Mouse (Mus musculus): ENCODE results near the gene Kat5. TPM values are rescaled to one million over a fixed set of nuclear protein-coding genes. Genes with fewer than 3 reads are reported as not detected.

Kat5 gene
- total and polyA plus RNA-seq, 3 experiments = 46.5 to 106 (median 62.8) TPM

- dilution Hi-C loops (cut with MboI; ENCODE audit: extremely low pct_ligation_motif_present, extremely low pct_unique_long_range_greater_than_20kb, low sequenced_read_pairs) (no loop called here), in situ Hi-C loops (cut with MboI; ENCODE audit: low pct_ligation_motif_present, low pct_unique_long_range_greater_than_20kb, low sequenced_read_pairs) (no loop called here)
- no peaks in the 10 kb centered on the region for H3K9me3 ChIP-seq (replicated peaks; ENCODE audit: low read length)
- H3K4me1 ChIP-seq (ENCODE audit: control insufficient read depth in 1 of 2, insufficient read depth in 2 of 2) = peaks cover 6 to 26% of the 10 kb centered on the region in 2 experiments
- H3K36me3 ChIP-seq (replicated peaks in 1 of 2; ENCODE audit: control insufficient read depth in 1 of 2, insufficient read depth in 1 of 2, low read length in 1 of 2) = peaks cover 46 to 52% of the 10 kb centered on the region in 2 experiments
- H3K27ac ChIP-seq (ENCODE audit: insufficient read depth, low read depth) = no peak overlapping the region
- peak overlapping the region; percentile 64 for H3K4me2 ChIP-seq (ENCODE audit: insufficient read depth, low read depth, poor library complexity, severe bottlenecking)
- peaks cover 14% of the 10 kb centered on the region for H3K79me2 ChIP-seq (replicated peaks; ENCODE audit: control insufficient read depth, extremely low read depth, insufficient read depth, poor library complexity, severe bottlenecking)
- H3K9ac ChIP-seq (ENCODE audit: insufficient read depth, low read depth) = peak overlapping the region; percentile 79
- TF ChIP-seq MYC (IDR thresholded peaks at IDR 0.05; ENCODE audit: low read depth, low read length) (no peak), BHLHE40 (IDR thresholded peaks at IDR 0.05; ENCODE audit: low read depth, low read length) (no peak), ZKSCAN1 (IDR thresholded peaks at IDR 0.05; ENCODE audit: borderline replicate concordance, low read depth, low read length) (no peak), POLR2AphosphoS2 (IDR thresholded peaks at IDR 0.05; ENCODE audit: low read depth, low read length) (no peak), RAD21 (IDR thresholded peaks at IDR 0.05; ENCODE audit: low read depth, low read length) (no peak), SMC3 (IDR thresholded peaks at IDR 0.05; ENCODE audit: low read depth, low read length) (no peak), ZMIZ1 (IDR thresholded peaks at IDR 0.05; ENCODE audit: low read depth, low read length) (no peak), RCOR1 (conservative IDR thresholded peaks at IDR 0.05; ENCODE audit: low read depth, low read length) (no peak), KAT2A (IDR thresholded peaks at IDR 0.05; ENCODE audit: insufficient replicate concordance, low read length) (no peak), MEF2A (IDR thresholded peaks at IDR 0.05; ENCODE audit: borderline replicate concordance, low read depth, low read length) (no peak), ZNF384 (IDR thresholded peaks at IDR 0.05; ENCODE audit: low read depth, low read length) (no peak), USF1 (IDR thresholded peaks at IDR 0.05; ENCODE audit: low read depth, low read length) (no peak)
- H3K4me3 ChIP-seq (replicated peaks in 1 of 3; ENCODE audit: low read depth in 2 of 3, low read length in 2 of 3, poor library complexity in 1 of 3) = peak overlapping the region; percentile 73 to 85 (median 82)
- DNase-seq (ENCODE audit: extremely low read depth) = no peak
- H3K27me3 ChIP-seq (replicated peaks) = no peaks in the 10 kb centered on the region
These were observed 28.5 kb upstream of the Kat5 start for GRCm38 (mm10) chr19:5638416-5639005.

DNA sequence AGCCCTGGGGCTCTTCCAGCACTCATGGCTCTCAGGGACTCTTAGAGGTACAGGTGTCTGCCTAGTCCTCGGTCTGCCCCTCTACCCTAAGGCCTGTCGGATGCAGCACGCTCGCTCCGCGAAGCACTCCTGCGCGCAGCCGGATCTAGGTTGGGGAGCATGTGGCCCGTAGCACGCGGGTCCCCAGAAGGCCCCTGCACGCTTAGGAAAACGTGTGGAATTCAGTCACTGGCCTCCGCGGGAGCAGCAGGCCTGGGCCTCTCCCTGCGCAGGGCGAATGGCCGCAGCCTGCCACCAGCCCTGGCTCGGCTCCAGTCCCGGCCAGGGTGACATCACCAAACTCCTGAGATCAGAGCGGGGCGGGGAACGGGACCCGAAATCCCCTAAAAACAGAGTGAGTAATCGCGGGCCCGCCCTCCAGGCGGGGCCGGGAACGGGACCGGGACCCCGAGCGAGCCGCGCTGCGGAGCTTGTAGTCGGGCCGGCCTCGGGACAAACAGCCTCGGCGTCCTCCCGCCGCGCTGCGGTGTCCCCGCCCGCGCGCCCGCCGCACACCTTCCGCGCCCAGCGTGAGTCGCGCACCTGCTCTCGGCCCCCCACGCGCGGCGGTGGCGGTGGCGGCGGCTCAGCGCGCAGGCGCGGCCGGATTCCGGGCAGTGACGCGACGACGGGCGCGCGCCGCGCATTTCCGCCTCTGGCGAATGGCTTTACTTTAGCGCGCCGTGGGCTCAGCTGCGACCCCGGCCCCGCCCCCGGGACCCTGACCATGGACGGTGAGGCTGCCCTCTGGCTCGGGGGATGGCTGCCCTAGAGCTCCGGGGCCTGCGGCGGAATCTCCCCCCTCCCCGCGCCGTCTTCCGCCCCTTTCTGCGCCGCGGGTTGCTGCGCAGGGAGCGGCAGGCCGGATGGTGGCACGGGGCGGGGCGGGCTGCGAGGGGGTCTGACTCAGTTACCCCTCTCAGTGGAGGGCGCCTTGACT lies 27.3 kb upstream of the Kat5 start, which contains the start of gene Rela:
Gene Rela, plus strand, starts transcription at position 415 of the 979 bp plus-strand sequence.
- Histone ChIP-seq H3K27me3 (replicated peaks) (no peaks in the 10 kb centered on the region), H3K9ac (ENCODE audit: insufficient read depth, low read depth) (peak within 1 kb of the TSS; percentile 79), H3K79me2 (replicated peaks; ENCODE audit: control insufficient read depth, extremely low read depth, insufficient read depth, poor library complexity, severe bottlenecking) (peaks cover 14% of the 10 kb centered on the region), H3K4me3 (replicated peaks in 1 of 3; ENCODE audit: low read depth in 2 of 3, low read length in 2 of 3, poor library complexity in 1 of 3) (peak within 1 kb of the TSS; percentile 73 to 85 (median 82)), H3K4me2 (ENCODE audit: insufficient read depth, low read depth, poor library complexity, severe bottlenecking) (peak within 1 kb of the TSS; percentile 76), H3K36me3 (replicated peaks in 1 of 2; ENCODE audit: control insufficient read depth in 1 of 2, insufficient read depth in 1 of 2, low read length in 1 of 2) (peaks cover 36 to 41% of the 10 kb centered on the region in 2 experiments), H3K9me3 (replicated peaks; ENCODE audit: low read length) (no peaks in the 10 kb centered on the region), H3K4me1 (ENCODE audit: control insufficient read depth in 1 of 2, insufficient read depth in 2 of 2) (peaks cover 6 to 28% of the 10 kb centered on the region in 2 experiments), H3K27ac (ENCODE audit: insufficient read depth, low read depth) (peak within 1 kb of the TSS; percentile 68)
- DNase-seq (ENCODE audit: extremely low read depth) = peak; percentile 85
- dilution Hi-C loops (cut with MboI; ENCODE audit: extremely low pct_ligation_motif_present, extremely low pct_unique_long_range_greater_than_20kb, low sequenced_read_pairs) (no loop called here), in situ Hi-C loops (cut with MboI; ENCODE audit: low pct_ligation_motif_present, low pct_unique_long_range_greater_than_20kb, low sequenced_read_pairs) (no loop called here)
- TF ChIP-seq TBP (conservative IDR thresholded peaks at IDR 0.05; ENCODE audit: low read depth, low read length) (0 out of 2 replicates have a peak, but pooled peaks have one; percentile 30), MAX (IDR thresholded peaks at IDR 0.05; ENCODE audit: low read length) (peak; percentile 67), RAD21 (IDR thresholded peaks at IDR 0.05; ENCODE audit: low read depth, low read length) (no peak), ZC3H11A (IDR thresholded peaks at IDR 0.05; ENCODE audit: low read depth, low read length) (no peak), ZMIZ1 (IDR thresholded peaks at IDR 0.05; ENCODE audit: low read depth, low read length) (peak; percentile 82), TCF12 (IDR thresholded peaks at IDR 0.05; ENCODE audit: low read depth, low read length) (peak; percentile 47; the same call in 1 of the 2 replicates), KAT2A (IDR thresholded peaks at IDR 0.05; ENCODE audit: insufficient replicate concordance, low read length) (no peak), MXI1 (IDR thresholded peaks at IDR 0.05; ENCODE audit: low read depth, low read length) (peak; percentile 69), SIN3A (IDR thresholded peaks at IDR 0.05; ENCODE audit: low read length) (peak; percentile 78), MAZ (IDR thresholded peaks at IDR 0.05; ENCODE audit: low read depth, low read length) (no peak), RCOR1 (conservative IDR thresholded peaks at IDR 0.05; ENCODE audit: low read depth, low read length) (no peak), ZNF384 (IDR thresholded peaks at IDR 0.05; ENCODE audit: low read depth, low read length) (no peak), CHD1 (IDR thresholded peaks at IDR 0.05; ENCODE audit: low read depth, low read length) (no peak), EP300 (IDR thresholded peaks at IDR 0.05; ENCODE audit: low read length) (no peak), SMC3 (IDR thresholded peaks at IDR 0.05; ENCODE audit: low read depth, low read length) (no peak), JUN (IDR thresholded peaks at IDR 0.05; ENCODE audit: insufficient read depth, low read depth, low read length) (no peak), USF2 (conservative IDR thresholded peaks at IDR 0.05; ENCODE audit: low read depth, low read length) (no peak; the same call in 1 of the 2 replicates), E2F4 (IDR thresholded peaks at IDR 0.05; ENCODE audit: insufficient replicate concordance, low read depth, low read length) (no peak), POLR2A (IDR thresholded peaks at IDR 0.05; ENCODE audit: low read depth, low read length) (peak; percentile 90), ETS1 (conservative IDR thresholded peaks at IDR 0.05; ENCODE audit: low read depth, low read length) (peak; percentile 41; the same call in 1 of the 2 replicates), GABPA (IDR thresholded peaks at IDR 0.05; ENCODE audit: insufficient replicate concordance, low read depth, low read length) (no peak), POLR2AphosphoS2 (IDR thresholded peaks at IDR 0.05; ENCODE audit: low read depth, low read length) (0 out of 2 replicates have a peak, but pooled peaks have one; percentile 43)
